Mouse (Mus musculus) gastrocnemius, postnatal 14 days (tissue): ENCODE results near the gene Col4a2. TPM values are rescaled to one million over a fixed set of nuclear protein-coding genes. Genes with fewer than 3 reads are reported as not detected.

Experiments
- DNase-seq: peaks from one replicate; pipeline ENCODE4 v3.0.0; 2021; ENCODE audit warnings: mixed read lengths
- intact Hi-C: fragments of 180-260 bp; cut with DNase I; formaldehyde crosslinking; loops from one replicate; pipeline ENCODE4 v1.15.1; 2025; ENCODE audit warnings: low total_unique reads
- total RNA-seq, 2 experiments: library from RNA; stranded (reverse); gene quantifications; 2 replicates each; pipeline ENCODE4 v1.2.3; 2021

Col4a2 gene
- total RNA-seq, 2 experiments from 2014 or later, result 297 to 319 TPM

GRCm38 (mm10) chr8:11288286-11288685 is 24.3 kb upstream of the Col4a2 start:
- peak; percentile 41 for DNase-seq
- intact Hi-C loops, result no loop called here

DNA sequence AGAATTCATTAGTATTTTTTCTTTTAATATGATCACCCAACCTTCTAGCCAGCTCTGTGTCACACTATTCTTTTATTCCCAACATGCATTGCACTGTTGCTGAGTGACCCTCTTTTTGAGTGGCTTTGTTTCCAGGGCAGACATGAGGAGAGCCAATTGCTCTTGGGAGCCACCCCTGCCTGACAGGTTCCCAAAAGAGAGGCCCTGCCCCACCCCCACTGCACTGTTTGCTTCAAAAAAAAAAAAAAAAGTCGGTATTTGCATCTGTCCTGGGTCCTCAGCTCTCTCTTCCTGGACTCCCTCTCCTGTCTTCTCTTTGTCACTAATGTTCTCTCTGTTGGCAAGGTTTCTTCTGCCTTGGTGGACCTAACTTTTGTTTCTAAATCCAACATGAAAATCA is 22.1 kb upstream of the Col4a2 start:
- intact Hi-C loops, result no loop called here
- no peak for DNase-seq

- peak; percentile 58 for DNase-seq
- intact Hi-C loops, result no loop called here
Observed at GRCm38 (mm10) chr8:11292611-11293010, 20.0 kb upstream of the Col4a2 start.

DNA sequence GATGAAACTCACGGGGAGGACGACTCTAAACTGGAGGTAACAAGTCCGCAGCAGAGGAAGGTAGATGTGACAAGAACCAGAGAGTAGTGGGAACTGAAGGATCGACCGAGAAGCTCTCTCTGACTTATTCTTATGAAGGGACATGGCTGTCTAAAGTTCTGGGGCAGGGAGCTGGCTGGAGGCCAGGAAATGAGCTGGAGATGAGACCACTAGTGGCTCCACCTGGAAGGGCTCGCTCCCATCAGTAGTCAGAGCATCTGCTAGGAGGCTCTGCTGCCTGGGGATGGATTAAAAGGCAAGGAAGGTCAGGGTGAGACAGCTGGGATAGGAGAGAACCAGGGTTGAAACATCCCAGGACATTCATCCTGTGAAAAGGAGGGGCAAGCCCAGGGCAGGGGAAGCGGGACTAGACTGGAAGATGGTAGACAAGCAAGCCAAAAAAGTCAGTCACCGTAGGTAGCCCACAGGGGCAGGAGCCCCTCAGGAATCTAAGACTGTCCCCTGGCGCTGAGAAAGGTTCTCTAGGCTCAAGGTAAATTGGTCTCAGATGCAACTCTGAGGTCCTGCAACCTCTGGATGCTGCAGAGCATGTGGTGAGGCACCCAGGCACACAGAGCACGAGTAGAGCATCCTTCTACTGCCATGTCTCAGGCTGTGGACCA is 16.2 kb upstream of the Col4a2 start:
- intact Hi-C loops, result no loop called here
- peak; percentile 32 for DNase-seq

GRCm38 (mm10) chr8:11297141-11297838 is 15.3 kb upstream of the Col4a2 start:
- intact Hi-C loops, result no loop called here
- peak; percentile 31 for DNase-seq

- no peak for DNase-seq
- intact Hi-C loops, result no loop called here
Observed at GRCm38 (mm10) chr8:11298531-11299316, 13.9 kb upstream of the Col4a2 start.

- intact Hi-C loops, result no loop called here
Observed at GRCm38 (mm10) chr8:11299317-11299602, 13.3 kb upstream of the Col4a2 start.

GRCm38 (mm10) chr8:11300436-11300835 is 12.2 kb upstream of the Col4a2 start:
- intact Hi-C loops, result no loop called here
- DNase-seq, result no peak

More at GRCm38 (mm10) chr8:11299317-11299602, 13.3 kb upstream of the Col4a2 start:
- no peak for DNase-seq

DNA sequence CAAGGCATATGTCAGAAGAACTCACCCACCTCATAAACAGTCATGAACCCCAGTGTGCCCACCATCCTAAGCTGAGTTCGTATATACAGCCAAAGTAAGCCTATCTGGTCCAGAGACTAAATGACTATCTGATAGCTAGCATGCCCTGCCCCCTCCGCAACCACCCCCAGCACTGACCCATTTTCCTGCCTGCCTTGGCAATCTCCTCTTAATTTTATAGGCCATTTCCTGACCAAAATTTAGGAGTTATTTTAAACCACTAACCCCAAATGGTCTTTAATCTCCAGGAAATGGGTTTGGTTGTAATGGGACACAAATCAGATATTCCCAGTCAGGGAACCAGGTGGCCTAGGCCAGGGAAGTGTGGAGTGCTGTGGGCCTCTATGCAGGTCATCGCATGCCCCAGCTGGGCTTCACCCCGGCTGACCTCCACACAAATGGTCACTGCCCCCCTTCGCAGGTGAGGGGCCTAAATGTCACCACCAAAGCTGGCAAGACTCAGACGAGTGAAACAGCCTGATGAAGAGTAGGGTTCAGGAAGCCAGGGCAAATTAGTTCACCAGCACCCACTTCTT is 8.5 kb upstream of the Col4a2 start:
- DNase-seq, result no peak
- intact Hi-C loops, result no loop called here

GRCm38 (mm10) chr8:11305539-11305938 is 7.1 kb upstream of the Col4a2 start:
- intact Hi-C loops, result no loop called here
- DNase-seq, result no peak

DNA sequence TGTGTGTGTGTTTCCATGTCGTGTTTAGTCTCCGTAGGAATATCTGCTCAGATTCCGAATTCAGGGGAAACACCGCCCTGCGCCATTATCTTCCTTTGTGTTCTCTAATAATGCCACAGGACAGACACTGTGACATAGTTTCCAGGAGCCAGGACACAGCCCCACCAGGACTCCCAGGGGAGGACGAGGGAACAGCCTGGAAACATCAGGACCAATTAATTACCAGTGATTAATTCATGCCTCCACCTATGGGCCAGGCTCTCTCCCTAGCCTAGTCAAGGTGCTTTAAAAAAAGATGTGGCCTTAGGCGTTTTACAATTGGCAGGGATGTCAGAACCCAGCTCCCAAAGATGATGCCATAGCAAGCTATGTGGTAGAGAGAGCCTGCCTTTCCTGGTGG is 5.2 kb upstream of the Col4a2 start:
- intact Hi-C loops, result no loop called here
- no peak for DNase-seq

- no peak for DNase-seq
- intact Hi-C loops, result no loop called here
Observed at GRCm38 (mm10) chr8:11308570-11308998, 4.0 kb upstream of the Col4a2 start.

DNA sequence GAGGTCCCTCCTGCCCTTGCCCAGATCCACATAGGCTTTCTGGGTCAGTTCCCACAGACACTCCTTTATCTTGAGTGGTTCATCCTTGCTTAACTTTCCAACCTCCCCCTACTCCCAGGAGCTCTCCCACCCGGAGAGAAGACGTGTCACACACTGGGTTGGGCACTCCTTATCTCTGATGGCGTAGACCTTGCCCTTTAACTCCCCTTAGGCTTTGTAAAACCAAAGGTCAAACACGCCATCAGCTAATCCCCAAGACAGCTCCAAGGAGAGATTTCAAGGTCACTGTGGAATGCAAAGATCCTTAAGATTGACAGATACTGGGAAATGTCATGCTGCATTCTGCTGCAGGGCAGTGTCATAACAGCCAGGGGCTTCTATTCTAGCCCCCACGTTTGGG is 3.4 kb upstream of the Col4a2 start:
- no peak for DNase-seq
- intact Hi-C loops, result no loop called here

DNA sequence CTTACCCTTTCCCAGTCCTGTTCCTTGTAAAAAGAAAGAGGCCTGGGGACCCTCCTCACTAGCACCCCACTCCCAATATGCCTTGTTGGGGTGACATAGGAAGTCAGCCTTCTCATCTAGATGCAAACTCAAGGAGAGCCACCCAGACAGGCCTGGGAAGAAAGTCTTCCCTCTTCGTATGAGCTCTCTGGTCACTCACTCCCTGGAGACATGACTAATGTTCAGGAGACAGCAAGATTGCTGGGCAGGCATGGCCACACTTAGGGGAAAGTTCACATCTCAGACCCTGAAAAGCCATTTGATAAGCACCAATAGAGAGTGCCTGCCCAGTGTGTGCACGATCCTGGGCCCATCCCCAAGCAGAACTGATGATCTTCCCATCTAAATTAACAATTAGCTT is 2.6 kb upstream of the Col4a2 start:
- intact Hi-C loops, result no loop called here

DNA sequence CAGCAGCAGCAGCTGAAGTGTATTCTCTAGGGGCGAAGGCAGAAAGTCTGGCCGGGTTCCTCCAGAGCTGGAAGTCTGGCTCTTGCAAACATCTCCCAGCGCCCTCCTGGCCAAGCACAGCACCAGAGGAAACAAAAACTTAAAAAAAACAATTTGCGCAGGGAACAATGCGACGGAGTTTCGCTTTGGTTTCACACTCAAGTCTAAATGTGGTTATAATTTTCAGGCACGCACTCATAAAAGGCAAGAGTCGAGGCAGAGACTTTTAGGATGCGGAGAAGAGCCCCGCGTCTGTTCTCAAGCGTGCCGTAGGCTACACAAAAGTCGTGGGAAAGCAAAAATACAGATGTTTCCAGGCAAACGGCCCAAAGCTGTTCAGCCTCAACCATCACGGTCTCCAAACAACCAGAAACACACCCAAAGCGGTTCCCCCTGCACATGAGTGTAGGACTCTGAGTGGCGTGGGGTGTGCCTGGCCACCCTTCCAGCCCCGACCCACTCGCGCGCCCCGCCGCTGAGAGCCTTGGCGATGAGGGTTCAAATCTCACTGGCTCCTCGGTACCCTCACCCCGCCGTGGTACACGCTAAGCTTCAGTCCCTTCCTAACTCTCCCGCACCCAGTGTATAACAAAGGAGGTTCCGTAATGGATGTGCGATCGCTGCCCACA is 790 bp upstream of the Col4a2 start:
- intact Hi-C loops, result no loop called here
- peak; percentile 74 for DNase-seq

More for the DNA sequence above, 2.6 kb upstream of the Col4a2 start:
- no peak for DNase-seq

- DNase-seq, result peak; percentile 50
- intact Hi-C loops, result no loop called here
Observed at GRCm38 (mm10) chr8:11313176-11314111, 839 bp downstream of the Col4a2 start.

DNA sequence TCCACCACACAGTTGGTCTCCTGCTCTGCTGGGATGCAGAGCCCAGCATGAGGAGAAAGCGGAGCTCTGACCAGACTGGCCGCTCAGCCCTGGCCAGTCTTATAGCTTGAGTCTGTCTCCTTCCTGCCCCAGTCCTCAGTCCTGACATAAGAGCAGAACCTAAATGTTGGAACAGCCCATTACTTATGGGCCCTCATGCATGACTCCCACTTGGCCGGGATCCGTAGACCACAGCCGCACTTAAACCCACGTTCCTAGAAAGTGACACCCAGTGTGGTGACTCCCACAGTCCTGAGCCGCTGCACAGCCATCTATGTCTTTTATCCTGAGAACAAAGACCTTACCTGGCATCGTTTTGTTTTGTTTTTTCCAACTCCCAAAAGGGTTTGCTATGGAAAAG is 2.0 kb downstream of the Col4a2 start:
- DNase-seq, result no peak
- intact Hi-C loops, result no loop called here

GRCm38 (mm10) chr8:11315179-11315943 is 2.8 kb downstream of the Col4a2 start:
- intact Hi-C loops, result no loop called here
- no peak for DNase-seq
